Mouse (Mus musculus) lung, embryonic 14.5 days (tissue): Measurements from ENCODE around the gene Trim26. TPM values are rescaled to one million over a fixed set of nuclear protein-coding genes. Genes with fewer than 3 reads are reported as not detected.

Experiments used
- ATAC-seq: fragments of 200-750 bp; cut with Nextera tagmentation; 2 replicates; pipeline ENCODE4 v1.8.0; 2017; ENCODE audit warnings: mild to moderate bottlenecking, moderate TSS enrichment, moderate library complexity; ENCODE audit not compliant: insufficient read depth
- DNase-seq: peaks from one replicate; pipeline ENCODE4 v3.0.0-alpha.2; 2015
- H3K27ac ChIP-seq: fragments of 300-500 bp; sonication (generic); 2 replicates; pipeline ENCODE4 v1.5.1; 2014; ENCODE audit warnings: low read depth, mild to moderate bottlenecking, moderate library complexity
- H3K27me3 ChIP-seq: fragments of 300-500 bp; sonication (generic); 2 replicates; pipeline ENCODE4 v1.6.1; 2014; ENCODE audit warnings: low read length, control low read depth; ENCODE audit not compliant: insufficient read depth
- H3K36me3 ChIP-seq: fragments of 300-500 bp; sonication (generic); 2 replicates; pipeline ENCODE4 v1.6.1; 2014; ENCODE audit warnings: control low read depth; ENCODE audit not compliant: insufficient read depth
- H3K4me1 ChIP-seq: fragments of 300-500 bp; sonication (generic); 2 replicates; pipeline ENCODE4 v1.6.1; 2014; ENCODE audit warnings: antibody characterized with exemption, control low read depth; ENCODE audit not compliant: insufficient read depth
- H3K4me2 ChIP-seq: fragments of 300-500 bp; sonication (generic); 2 replicates; pipeline ENCODE4 v1.6.1; 2014; ENCODE audit warnings: mild to moderate bottlenecking
- H3K4me3 ChIP-seq: fragments of 300-500 bp; sonication (generic); 2 replicates; pipeline ENCODE4 v1.5.1; 2014; ENCODE audit warnings: low read depth, low read length
- H3K9ac ChIP-seq: fragments of 300-500 bp; sonication (generic); 2 replicates; pipeline ENCODE4 v1.6.1; 2014
- H3K9me3 ChIP-seq: fragments of 300-500 bp; sonication (generic); 2 replicates; pipeline ENCODE4 v1.6.1; 2016; ENCODE audit warnings: low read depth, low read length, control low read depth
- CTCF ChIP-seq: IDR thresholded peaks from 2 replicates; pipeline ENCODE4 v1.5.1; 2016; ENCODE audit warnings: antibody characterized with exemption, low read depth
- WGBS: fragments of 180-500 bp; shearing (Covaris S2); extraction: QIAGEN DNeasy Blood & Tissue Kit; methylation state at CpG from one replicate; pipeline ENCODE4 v1.1.7; 2014; 5-methylcytosine and 5-hydroxymethylcytosine counted together
- polyA plus RNA-seq: library from polyadenylated mRNA; unstranded; fragments of >200 nt; fragmentation: Nextera tagmentation; extraction: Ambion mirVana; gene quantifications from 2 replicates; pipeline ENCODE4 v1.2.1, GENCODE M21; 2014

Gene Trim26
- polyA plus RNA-seq, 1 experiment from 2014 or later: 35.0 TPM

DNA sequence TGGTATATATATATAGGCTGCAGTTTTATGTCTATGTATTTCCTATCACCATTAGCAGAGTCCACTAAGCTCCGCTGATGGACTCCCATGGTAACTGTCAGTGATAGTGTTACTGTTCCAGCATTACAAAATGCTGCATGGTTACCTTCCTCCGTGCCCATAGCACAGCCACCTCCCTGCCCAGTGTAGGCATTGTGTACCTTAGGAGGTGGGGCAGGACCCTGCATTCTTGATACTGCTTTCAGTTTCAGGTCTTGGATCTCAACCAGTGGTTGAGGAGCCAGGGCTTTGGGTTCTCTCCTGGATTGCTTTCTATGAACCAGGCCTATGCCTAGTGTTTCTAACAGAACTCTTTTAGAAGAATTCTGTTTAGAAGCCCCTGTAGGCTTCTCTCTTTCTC, 13.1 kb downstream of the Trim26 start:
- 80% methylated on average over 2 of the region's 2 CpGs for WGBS
- Histone ChIP-seq H3K9ac (no peak overlapping the region), H3K27ac (no peak overlapping the region), H3K27me3 (no peaks in the 10 kb centered on the region), H3K9me3 (no peaks in the 10 kb centered on the region), H3K4me1 (no peaks in the 10 kb centered on the region), H3K4me3 (no peak overlapping the region), H3K36me3 (peaks cover 39% of the 10 kb centered on the region), H3K4me2 (no peak overlapping the region)
- no peak for TF ChIP-seq CTCF
- DNase-seq (no peak), ATAC-seq (no peak)

DNA sequence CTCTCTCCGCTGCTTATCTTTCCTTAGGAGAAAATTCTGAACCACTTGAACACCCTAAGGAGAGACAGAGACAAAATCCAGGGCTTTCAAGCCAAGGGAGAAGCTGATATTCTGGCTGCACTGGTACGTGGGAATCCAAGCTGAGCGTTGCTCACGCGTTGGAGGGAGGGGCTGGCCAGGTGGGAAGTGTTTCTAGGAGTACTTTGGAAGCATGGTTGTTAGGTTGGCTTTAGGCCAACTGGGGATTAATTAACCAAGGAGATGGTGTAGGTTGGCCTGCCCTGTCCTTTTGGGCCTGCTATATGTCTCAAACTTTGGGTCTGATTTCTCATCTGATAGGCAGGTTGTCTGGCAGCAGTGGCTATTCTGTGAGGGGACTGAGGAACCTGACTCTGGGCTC, 14.3 kb downstream of the Trim26 start:
- no peaks in the 10 kb centered on the region for H3K4me1 ChIP-seq
- DNase-seq (no peak), ATAC-seq (no peak; the same call in 1 of the 2 replicates)
- 66% methylated on average over 5 of the region's 5 CpGs for WGBS
- TF ChIP-seq CTCF: no peak
- H3K36me3 ChIP-seq: peaks cover 50% of the 10 kb centered on the region
- H3K9me3 ChIP-seq: no peaks in the 10 kb centered on the region
- H3K9ac ChIP-seq: no peak overlapping the region
- H3K27me3 ChIP-seq: no peaks in the 10 kb centered on the region
- H3K4me2 ChIP-seq: no peak overlapping the region
- H3K27ac ChIP-seq: no peak overlapping the region
- H3K4me3 ChIP-seq: no peak overlapping the region

DNA sequence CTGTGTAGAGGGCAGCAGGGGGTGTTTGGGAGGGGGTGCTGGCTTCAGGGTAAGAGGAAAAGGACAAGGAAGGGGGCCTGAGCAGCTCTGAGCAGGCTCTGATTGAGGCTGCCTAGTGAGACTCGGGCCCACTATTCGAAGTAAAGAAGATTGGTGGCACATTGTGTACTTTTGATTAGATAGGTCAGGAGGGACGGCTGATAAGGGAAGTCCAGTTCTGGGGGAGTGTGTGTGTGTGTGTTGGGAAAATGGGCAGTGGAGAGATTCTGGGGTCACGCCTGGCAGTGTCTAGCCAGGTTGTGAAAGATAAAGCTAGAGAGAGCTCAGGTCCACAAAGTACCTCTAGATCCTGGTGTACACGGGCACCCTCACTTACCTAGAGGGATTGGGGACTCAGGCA, 14.7 kb downstream of the Trim26 start:
- Histone ChIP-seq H3K27me3 (no peaks in the 10 kb centered on the region), H3K27ac (no peak overlapping the region), H3K9ac (no peak overlapping the region), H3K4me1 (no peaks in the 10 kb centered on the region), H3K4me3 (no peak overlapping the region), H3K4me2 (no peak overlapping the region), H3K36me3 (peaks cover 54% of the 10 kb centered on the region), H3K9me3 (no peaks in the 10 kb centered on the region)
- ATAC-seq (no peak), DNase-seq (no peak)
- TF ChIP-seq CTCF: no peak
- 54% methylated on average over 5 of the region's 5 CpGs for WGBS

DNA sequence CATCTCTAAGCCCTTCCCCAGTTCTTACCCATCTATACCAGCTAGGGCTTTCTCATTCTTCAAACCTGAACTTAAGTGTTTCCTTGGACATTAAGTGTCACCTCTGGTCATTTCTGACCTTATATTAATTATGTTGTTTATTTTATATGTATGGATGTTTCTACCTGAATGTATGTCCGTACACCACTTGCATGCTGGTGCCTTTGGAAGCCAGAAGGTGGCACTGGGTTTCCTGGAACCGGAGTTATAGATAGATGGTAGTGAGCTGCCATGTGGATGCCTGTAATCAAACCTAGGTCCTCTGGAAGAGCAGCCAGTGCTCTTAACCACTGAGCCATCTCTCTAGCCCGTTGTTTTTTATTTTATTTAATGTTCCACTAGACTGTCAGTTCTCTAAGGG, 18.6 kb downstream of the Trim26 start:
- 93% methylated on average over 3 of the region's 3 CpGs for WGBS

DNA sequence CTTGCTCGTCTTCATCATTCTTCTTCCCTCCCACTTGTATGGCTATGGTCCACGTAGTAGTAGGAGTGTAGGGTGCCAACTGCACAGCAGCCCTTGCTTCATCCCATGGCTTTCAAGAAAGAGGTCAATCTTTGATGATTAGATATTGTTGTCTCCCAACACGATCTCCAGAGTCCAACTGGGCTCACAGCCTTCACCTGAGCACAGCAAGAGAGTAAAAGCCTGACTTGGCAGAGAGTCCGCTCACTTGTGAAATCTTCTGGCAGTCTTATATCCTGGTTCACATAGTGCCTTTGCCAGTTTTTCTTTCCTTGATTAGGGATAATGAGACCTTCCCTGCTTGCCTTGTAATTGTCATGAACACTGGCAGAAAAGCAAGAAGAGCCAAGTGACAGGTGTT, 19.3 kb downstream of the Trim26 start:
- no peak overlapping the region for H3K27ac ChIP-seq
- no peak for ATAC-seq
- H3K4me3 ChIP-seq: no peak overlapping the region
- H3K4me2 ChIP-seq: no peak overlapping the region
- H3K27me3 ChIP-seq: no peaks in the 10 kb centered on the region
- WGBS: 89% methylated on average over 4 of the region's 4 CpGs
- DNase-seq: no peak
- no peak overlapping the region for H3K9ac ChIP-seq
- no peaks in the 10 kb centered on the region for H3K4me1 ChIP-seq
- TF ChIP-seq CTCF: no peak
- peaks cover 71% of the 10 kb centered on the region for H3K36me3 ChIP-seq
- no peaks in the 10 kb centered on the region for H3K9me3 ChIP-seq

More for the DNA sequence above, 18.6 kb downstream of the Trim26 start:
- Histone ChIP-seq H3K36me3 (peaks cover 78% of the 10 kb centered on the region), H3K9me3 (no peaks in the 10 kb centered on the region), H3K27ac (no peak overlapping the region), H3K9ac (no peak overlapping the region), H3K4me2 (no peak overlapping the region), H3K4me1 (no peaks in the 10 kb centered on the region), H3K4me3 (no peak overlapping the region), H3K27me3 (no peaks in the 10 kb centered on the region)
- DNase-seq (no peak), ATAC-seq (no peak)
- no peak for TF ChIP-seq CTCF

DNA sequence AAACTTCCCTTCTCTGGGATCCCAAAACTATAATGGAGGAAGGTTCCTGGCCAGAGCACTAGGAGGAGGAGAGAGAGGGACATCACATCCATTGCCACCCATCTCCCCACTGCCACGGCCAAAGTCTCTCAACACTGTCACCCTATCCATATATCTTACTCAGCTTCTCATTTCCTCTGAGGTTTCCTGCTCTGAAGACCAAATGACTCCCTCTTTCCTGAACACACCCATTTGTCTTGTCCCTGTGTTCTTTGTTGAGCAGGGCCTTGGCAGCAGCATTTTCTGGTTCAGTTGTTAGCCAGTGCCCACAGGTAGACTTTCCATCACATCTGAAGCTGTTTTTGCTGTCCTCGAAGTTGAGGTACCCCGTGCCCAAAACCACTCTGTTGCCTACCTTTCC, 21.2 kb downstream of the Trim26 start:
- WGBS: 91% methylated on average over 3 of the region's 3 CpGs
- TF ChIP-seq CTCF: no peak
- Histone ChIP-seq H3K4me1 (no peaks in the 10 kb centered on the region), H3K36me3 (peaks cover 57% of the 10 kb centered on the region), H3K27me3 (no peaks in the 10 kb centered on the region), H3K27ac (no peak overlapping the region), H3K9ac (no peak overlapping the region), H3K4me3 (no peak overlapping the region), H3K9me3 (no peaks in the 10 kb centered on the region), H3K4me2 (no peak overlapping the region)
- no peak for DNase-seq
- no peak for ATAC-seq

DNA sequence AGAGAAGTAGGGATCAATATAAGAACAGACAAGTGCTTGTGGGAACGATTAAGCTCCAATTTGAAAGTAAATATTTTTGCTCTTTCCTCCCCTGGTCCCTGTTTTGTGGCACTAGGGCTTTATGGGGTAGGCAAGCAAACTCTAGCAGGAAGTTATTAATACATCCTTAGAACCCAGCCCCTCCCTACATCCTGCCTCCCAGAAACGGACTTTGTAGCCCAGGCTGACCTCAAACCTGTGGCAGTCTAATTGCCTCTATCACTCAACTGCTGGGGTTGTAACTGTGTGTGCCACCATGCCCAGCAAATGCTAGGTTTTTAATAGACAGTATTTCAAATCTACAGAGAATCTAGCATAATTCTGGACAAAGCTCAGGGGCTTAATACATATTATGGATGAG, 24.7 kb downstream of the Trim26 start:
- H3K36me3 ChIP-seq: peaks cover 23% of the 10 kb centered on the region
- ATAC-seq: no peak
- H3K4me1 ChIP-seq: no peaks in the 10 kb centered on the region
- no peaks in the 10 kb centered on the region for H3K9me3 ChIP-seq
- no peak overlapping the region for H3K4me2 ChIP-seq
- peaks cover 6% of the 10 kb centered on the region for H3K27me3 ChIP-seq
- TF ChIP-seq CTCF: no peak
- H3K27ac ChIP-seq: no peak overlapping the region
- no peak overlapping the region for H3K4me3 ChIP-seq
- H3K9ac ChIP-seq: no peak overlapping the region
- no peak for DNase-seq
- whole genome bisulfite sequencing: 39% methylated on average over 2 of the region's 2 CpGs
